Mouse (Mus musculus) brain, embryonic 14.5 days (tissue): ENCODE data around the gene Ankrd13d. TPM values are rescaled to one million over a fixed set of nuclear protein-coding genes. Genes with fewer than 3 reads are reported as not detected.

Experiments used
- DNase-seq: peaks from one replicate; pipeline ENCODE4 v3.0.0-alpha.2; 2011; ENCODE audit warnings: low read depth
- CTCF ChIP-seq: fragments of 200-500 bp; IDR thresholded peaks from 2 replicates; pipeline ENCODE4 v1.5.1; 2012; ENCODE audit warnings: inconsistent platforms, mild to moderate bottlenecking, moderate library complexity, borderline replicate concordance; ENCODE audit not compliant: insufficient read depth, insufficient read length; ENCODE audit errors: extremely low read depth
- POLR2A ChIP-seq: fragments of 200-500 bp; IDR thresholded peaks from 2 replicates; pipeline ENCODE4 v1.6.1; 2012; ENCODE audit warnings: mild to moderate bottlenecking, inconsistent platforms, borderline replicate concordance; ENCODE audit not compliant: poor library complexity, insufficient read depth, insufficient read length, severe bottlenecking; ENCODE audit errors: extremely low read depth
- polyA plus RNA-seq: library from polyadenylated mRNA; depleted of rRNA; stranded (reverse); fragments of >200 nt; gene quantifications from 2 replicates; pipeline ENCODE4 v1.2.3, GENCODE M21; 2012; rRNA removed

Gene Ankrd13d
- polyA plus RNA-seq, 1 experiment, result 54.2 TPM

DNA sequence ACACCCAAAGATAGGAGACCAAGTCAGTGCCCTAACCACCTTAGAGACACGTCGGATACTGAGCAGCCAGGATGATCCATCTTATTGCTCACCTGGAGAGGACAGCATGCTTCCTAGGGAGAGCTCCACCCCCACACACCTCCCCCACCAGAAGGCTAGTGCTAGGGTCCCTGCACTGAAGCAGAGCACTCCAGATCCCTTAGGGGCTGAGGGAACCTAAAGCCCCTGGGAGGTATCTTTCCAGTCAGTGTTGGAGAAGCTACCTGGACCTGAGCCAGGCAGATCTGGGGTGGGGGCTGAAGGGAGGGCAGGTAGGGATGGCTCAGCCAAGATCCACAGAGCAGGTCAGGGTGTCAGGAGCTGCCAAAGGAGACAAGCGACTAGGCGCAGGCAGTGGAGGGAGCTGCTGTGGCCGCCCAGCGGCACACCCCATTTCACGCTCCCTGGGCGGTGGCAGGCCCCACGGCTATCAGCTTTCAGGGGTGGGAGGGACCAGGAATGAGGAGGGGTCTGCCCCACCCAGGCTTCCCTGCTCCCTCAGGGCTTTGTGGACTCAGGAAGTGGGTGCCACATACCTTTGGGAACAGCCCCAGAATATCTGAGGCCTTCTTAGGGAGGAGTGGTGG is 53.4 kb downstream of the Ankrd13d start:
- TF ChIP-seq CTCF (no peak), POLR2A (no peak)
- DNase-seq, result no peak

DNA sequence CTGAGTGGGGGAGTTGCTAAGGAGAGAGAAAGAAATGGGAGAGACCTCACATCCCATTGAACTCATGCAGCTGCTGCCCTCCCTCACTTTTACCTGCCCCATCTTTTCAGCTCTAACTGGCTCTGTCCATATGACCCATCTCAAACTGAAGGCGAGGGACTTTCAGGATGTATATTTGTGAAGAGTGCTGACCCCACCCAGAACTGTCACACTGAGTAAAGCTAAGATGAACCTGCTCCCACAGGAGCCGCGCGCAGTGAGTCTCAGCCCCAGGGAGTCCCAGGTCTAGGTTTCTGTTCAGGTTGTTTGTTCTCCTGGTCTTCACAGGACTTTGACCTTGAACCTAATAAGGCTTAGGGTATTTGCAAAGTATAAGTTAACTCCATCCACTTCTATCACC is 54.0 kb downstream of the Ankrd13d start:
- DNase-seq, result no peak
- TF ChIP-seq CTCF, result no peak
- TF ChIP-seq POLR2A, result no peak

DNA sequence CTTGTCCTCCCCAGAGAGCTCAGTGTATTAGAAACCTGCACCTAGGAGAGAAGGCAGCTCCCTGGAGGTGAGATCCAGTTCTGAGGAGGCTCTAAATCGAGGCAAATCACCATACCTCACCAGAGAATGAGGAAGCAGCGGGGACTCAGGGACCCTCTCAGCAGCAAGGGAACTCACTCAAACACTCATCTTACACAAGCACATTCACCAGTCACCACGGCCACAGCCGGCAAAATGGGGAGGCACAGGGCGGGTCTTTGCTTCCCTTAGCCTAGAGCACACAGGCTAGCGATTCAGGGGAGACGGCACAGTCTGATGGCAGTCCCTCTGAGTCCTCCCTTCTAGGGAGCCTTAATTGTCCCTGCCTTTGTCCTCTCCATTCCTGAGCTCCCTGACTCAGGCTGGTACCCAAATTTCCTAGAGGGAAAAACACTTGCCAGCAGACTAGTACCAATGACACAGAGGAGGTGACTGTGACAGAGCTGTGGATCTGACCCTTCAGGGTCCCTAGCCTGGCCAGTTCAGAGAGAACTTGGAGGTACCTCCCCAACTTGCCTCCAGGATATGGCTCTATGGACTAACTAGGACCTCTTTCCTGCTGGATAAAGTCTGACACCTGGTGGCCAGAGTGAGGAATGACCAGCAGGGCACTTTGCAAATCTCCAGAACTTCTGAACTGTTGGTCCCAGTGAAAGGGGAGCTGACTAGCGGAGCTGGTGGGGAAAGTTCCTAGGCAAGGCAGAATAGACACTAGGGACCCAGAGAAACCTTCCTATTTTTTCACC is 54.9 kb downstream of the Ankrd13d start:
- peak; percentile 87 for DNase-seq
- no peak for TF ChIP-seq POLR2A
- TF ChIP-seq CTCF, result peak; percentile 91

DNA sequence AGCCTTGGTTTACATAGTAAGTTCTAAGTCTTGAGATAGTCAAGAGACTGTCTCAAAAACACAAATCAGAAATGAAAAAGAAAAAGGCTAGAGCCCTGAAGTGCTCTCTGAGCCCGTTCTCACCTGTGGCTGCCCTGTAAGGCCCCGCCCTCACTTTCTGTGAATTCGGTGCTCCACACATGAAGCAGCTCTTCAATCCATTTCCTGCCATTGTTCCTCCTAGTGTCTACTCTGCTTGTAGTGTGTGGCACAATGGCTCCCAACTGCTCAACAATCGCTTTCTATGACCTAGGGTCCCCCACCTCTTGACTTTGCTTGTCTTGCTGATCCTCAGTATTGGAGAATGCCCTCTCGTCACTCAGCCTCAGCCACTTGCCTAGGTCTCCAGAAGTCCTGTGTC is 55.5 kb downstream of the Ankrd13d start:
- no peak for TF ChIP-seq POLR2A
- TF ChIP-seq CTCF, result no peak
- DNase-seq, result no peak

DNA sequence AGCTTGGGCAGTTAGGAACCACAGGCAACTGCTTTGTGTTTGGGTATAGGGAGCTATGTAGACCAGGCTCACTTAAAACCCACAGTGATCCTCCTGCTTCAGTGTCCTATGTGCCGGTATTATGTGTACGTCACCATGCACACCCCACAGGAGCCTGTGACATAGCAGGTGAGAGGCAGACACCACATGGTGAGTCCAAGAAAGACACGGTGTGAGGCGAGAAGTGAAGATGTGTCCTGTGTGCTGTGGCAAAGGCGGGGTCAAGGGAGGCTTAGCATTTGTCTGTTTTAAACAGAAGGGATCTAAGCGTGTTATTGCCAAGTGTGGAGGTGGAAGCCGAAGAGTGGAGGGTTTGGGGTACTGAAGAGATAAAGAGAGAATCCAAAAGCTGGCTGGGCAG is 56.2 kb downstream of the Ankrd13d start:
- TF ChIP-seq CTCF (no peak), POLR2A (no peak)
- DNase-seq, result no peak

DNA sequence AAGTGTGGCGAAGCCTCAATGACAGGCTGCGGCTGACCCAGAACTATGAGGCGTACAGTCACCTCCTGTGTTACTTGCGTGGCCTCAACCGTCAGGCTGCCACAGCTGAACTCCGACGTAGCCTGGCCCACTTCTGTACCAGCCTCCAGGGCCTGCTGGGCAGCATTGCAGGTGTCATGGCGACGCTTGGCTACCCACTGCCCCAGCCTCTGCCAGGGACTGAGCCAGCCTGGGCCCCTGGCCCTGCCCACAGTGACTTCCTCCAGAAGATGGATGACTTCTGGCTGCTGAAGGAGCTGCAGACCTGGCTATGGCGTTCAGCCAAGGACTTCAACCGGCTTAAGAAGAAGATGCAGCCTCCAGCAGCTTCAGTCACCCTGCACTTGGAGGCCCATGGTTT is 60.8 kb downstream of the Ankrd13d start:
- no peak for TF ChIP-seq POLR2A
- TF ChIP-seq CTCF, result no peak
- DNase-seq, result no peak

DNA sequence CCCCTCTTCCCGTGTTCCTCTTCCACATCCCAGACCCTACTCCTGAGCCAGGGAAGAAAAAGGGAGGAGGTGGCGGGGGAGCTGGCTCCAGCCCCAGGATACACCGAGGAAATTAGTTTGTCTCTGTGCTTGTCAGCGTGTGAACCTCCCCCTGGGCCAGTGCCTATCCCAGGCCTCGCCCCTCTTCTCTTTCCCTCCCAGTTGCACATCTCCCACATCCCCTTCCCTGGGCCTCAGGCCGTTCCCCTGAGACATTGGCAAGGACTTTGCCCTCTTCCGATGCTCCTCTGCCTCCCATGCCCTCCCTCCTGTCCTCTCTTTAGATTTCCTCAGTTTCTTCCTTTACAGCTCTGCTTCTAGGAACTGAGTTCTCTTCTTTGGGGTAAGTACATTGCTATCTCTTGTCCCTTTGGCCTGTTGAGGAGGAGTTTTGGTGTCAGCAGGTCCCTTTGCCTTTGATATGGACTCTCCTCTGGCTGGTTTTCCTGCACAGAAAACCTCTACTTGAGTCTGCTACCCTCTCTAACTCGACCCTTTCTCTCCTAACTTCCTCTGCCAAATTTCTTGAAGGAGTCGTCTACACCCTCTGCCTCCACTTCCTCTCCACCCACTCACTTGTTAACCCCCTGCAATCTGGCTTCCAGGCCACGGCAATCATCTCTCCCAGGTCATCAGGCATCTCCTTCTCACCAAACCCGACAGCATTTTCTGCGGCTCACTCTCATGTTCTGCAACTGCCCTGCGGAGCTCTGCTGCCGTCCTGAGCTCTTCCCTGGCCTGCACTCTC is 61.8 kb downstream of the Ankrd13d start:
- TF ChIP-seq POLR2A, result no peak
- TF ChIP-seq CTCF, result no peak
- peak; percentile 65 for DNase-seq

DNA sequence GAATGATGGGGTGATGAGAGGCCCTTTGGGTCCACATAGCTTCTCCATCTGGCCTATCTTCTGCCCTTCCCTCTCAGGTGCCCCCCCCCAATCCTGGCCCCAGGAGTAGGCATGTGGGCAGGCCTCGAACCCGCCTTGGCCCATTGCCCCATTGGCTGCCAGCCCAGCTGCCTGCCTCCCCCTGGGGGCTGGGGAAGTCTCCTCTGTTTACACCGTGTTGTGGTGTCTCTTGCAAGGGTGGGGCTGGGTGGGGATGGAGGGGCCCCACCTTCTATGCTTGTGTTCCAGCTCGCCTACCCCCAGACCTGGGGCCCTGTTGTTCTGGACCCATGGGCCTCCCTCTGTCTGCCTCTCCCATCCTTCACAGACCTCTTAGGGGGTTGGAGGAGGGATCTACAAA is 62.5 kb downstream of the Ankrd13d start:
- TF ChIP-seq CTCF, result no peak
- TF ChIP-seq POLR2A, result no peak
- no peak for DNase-seq

Other genes with a start within 250 kb of the Ankrd13d start
- 266 and 307 TPM in 2 replicates for gene Gstp1, start 245.2 kb downstream of the Ankrd13d start, polyA plus RNA-seq
- 2.9 and 9.0 TPM in 2 replicates for gene Gstp2, start 237.1 kb downstream of the Ankrd13d start, polyA plus RNA-seq
- gene Gstp3, start 223.6 kb downstream of the Ankrd13d start, polyA plus RNA-seq, result not detected in 2 replicates
- not detected in 2 replicates for gene Cabp2, start 201.6 kb downstream of the Ankrd13d start, polyA plus RNA-seq
- 56.1 and 82.2 TPM in 2 replicates for gene Cdk2ap2, start 186.0 kb downstream of the Ankrd13d start, polyA plus RNA-seq
- 149 and 158 TPM in 2 replicates for gene Pitpnm1, start 183.1 kb downstream of the Ankrd13d start, polyA plus RNA-seq
- gene Aip, start 157.3 kb downstream of the Ankrd13d start, polyA plus RNA-seq, result 80.0 and 88.6 TPM in 2 replicates
- gene Gpr152, start 143.3 kb downstream of the Ankrd13d start, polyA plus RNA-seq, result 0.08 TPM in 2 replicates
- 0.05 and 0.19 TPM in 2 replicates for gene Cabp4, start 139.1 kb downstream of the Ankrd13d start, polyA plus RNA-seq
- gene Coro1b, start 134.5 kb downstream of the Ankrd13d start, polyA plus RNA-seq, result 210 and 237 TPM in 2 replicates
- gene Ptprcap, start 129.5 kb downstream of the Ankrd13d start, polyA plus RNA-seq, result 1.5 and 2.0 TPM in 2 replicates
- 59.5 and 87.7 TPM in 2 replicates for gene Rps6kb2, start 119.8 kb downstream of the Ankrd13d start, polyA plus RNA-seq
- 4.1 and 4.3 TPM in 2 replicates for gene Carns1, start 107.7 kb downstream of the Ankrd13d start, polyA plus RNA-seq
- 1.8 and 2.2 TPM in 2 replicates for gene Tbc1d10c, start 91.9 kb downstream of the Ankrd13d start, polyA plus RNA-seq
- gene Ppp1ca, start 91.1 kb downstream of the Ankrd13d start, polyA plus RNA-seq, result 426 and 472 TPM in 2 replicates
- 32.7 and 49.1 TPM in 2 replicates for gene Rad9a, start 81.5 kb downstream of the Ankrd13d start, polyA plus RNA-seq
- 2.3 and 3.7 TPM in 2 replicates for gene Clcf1, start 68.9 kb downstream of the Ankrd13d start, polyA plus RNA-seq
- not detected in 2 replicates for gene AC109138.7, start 68.8 kb downstream of the Ankrd13d start, polyA plus RNA-seq
- 23.6 and 36.5 TPM in 2 replicates for gene Pold4, start 51.2 kb downstream of the Ankrd13d start, polyA plus RNA-seq
- gene Ssh3, start 14.0 kb downstream of the Ankrd13d start, polyA plus RNA-seq, result 50.4 and 57.5 TPM in 2 replicates
- 114 and 119 TPM in 2 replicates for gene Grk2, start 23.1 kb upstream of the Ankrd13d start, polyA plus RNA-seq
- gene Kdm2a, start 115.1 kb upstream of the Ankrd13d start, polyA plus RNA-seq, result 86.9 and 88.9 TPM in 2 replicates
- gene Rhod, start 156.3 kb upstream of the Ankrd13d start, polyA plus RNA-seq, result 4.2 and 5.2 TPM in 2 replicates
- 1.7 and 2.9 TPM in 2 replicates for gene Syt12, start 194.3 kb upstream of the Ankrd13d start, polyA plus RNA-seq
- gene 2010003K11Rik, start 215.4 kb upstream of the Ankrd13d start, polyA plus RNA-seq, result 0.08 TPM in 1 of 2 replicates, not detected in the other
- 12.4 and 19.4 TPM in 2 replicates for gene Pcx, start 227.3 kb upstream of the Ankrd13d start, polyA plus RNA-seq